Mouse (Mus musculus) hematopoietic multipotent progenitor cell, adult 10-12 weeks (in vitro differentiated cells): Measurements from ENCODE around the gene Gm17268. TPM values are rescaled to one million over a fixed set of nuclear protein-coding genes. Genes with fewer than 3 reads are reported as not detected.

Experiments
- polyA plus RNA-seq: library from polyadenylated mRNA; stranded (reverse); fragments of >175 nt; gene quantifications from 2 replicates; pipeline ENCODE4 v1.2.3, GENCODE M21; 2012; ENCODE audit warnings: low replicate concordance

The Gm17268 gene
- polyA plus RNA-seq, result not detected in 2 replicates

DNA sequence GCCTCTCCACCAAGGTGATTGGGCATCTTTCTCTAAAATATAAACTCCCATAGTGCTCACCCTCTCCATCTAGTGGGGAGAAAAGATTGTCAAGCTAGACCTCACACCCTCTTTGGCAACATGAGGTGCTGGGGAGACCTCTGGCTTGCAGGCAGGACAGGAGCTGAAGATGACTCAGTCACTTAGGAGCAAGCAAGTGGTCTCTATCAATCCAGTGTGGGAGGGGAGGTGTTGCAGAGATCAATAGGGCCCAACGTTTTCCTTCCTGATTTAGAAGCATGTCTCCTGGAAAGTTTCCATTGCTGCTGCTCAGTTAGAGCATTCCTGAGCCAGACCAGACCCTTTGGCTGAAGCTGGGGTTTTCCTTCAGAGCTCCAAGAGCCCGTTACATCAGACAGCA lies at the start of gene Gm17268:
TSS of gene Gm17268 (minus strand) at position 28 of the 400 bp plus-strand sequence.

DNA sequence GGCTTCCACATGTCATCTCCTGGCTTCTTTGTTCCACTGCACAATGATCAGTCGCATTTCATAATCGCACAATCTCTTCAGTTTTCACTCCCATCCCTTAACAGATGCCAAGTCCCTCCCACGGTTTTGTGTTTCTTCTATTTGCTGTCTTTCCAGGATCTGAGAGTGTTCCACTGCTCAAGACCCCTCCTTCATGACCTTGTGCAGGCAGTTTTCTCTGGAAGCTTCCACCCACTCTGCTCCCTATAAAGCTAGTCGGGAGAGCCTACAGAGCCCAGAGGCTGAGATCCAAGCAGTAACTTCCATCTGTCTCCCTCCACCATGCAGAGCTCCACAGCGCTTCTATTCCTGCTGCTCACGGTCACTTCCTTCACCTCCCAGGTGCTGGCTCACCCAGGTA lies 19.3 kb upstream of the Gm17268 start, which contains the start of gene Ccl11:
TSS of gene Ccl11 (plus strand) at position 178 of the 400 bp plus-strand sequence.

DNA sequence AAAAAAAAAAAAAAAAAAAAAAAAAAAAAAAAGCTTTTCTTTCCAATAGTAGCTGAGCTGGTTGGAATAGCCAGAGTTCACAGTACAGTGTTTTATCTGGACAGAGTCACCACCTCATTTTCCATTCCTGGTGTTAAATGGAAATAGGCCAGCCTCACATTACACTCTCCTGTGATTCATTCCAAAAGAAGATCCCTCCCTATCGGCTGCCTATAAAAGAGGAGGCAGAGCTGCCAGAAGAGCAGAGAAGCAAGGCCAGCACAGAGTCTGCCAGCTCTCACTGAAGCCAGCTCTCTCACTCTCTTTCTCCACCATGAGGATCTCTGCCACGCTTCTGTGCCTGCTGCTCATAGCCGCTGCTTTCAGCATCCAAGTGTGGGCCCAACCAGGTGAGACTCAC lies 7.1 kb upstream of the Gm17268 start, which contains the start of gene Ccl7:
TSS of gene Ccl7 (plus strand) at position 242 of the 400 bp plus-strand sequence.

DNA sequence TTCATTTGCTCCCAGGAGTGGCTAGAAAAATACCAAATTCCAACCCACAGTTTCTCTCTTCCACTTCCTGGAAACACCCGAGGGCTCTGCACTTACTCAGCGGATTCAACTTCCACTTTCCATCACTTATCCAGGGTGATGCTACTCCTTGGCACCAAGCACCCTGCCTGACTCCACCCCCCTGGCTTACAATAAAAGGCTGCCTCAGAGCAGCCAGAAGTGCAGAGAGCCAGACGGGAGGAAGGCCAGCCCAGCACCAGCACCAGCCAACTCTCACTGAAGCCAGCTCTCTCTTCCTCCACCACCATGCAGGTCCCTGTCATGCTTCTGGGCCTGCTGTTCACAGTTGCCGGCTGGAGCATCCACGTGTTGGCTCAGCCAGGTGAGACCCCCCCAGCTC lies 3.0 kb downstream of the Gm17268 start, which contains the start of gene Ccl2:
TSS of gene Ccl2 (plus strand) at position 216 of the 400 bp plus-strand sequence.

Other genes starting within 250 kb of the Gm17268 start
- not detected in 2 replicates for gene 5530401A14Rik, start 177.9 kb downstream of the Gm17268 start, polyA plus RNA-seq
- gene Asic2, start 70.1 kb downstream of the Gm17268 start, polyA plus RNA-seq, result not detected in 2 replicates
- 0.29 and 0.40 TPM in 2 replicates for gene Ccl2, start 3.0 kb downstream of the Gm17268 start, polyA plus RNA-seq
- gene Ccl7, start 7.2 kb upstream of the Gm17268 start, polyA plus RNA-seq, result not detected in 2 replicates
- gene Ccl11, start 19.3 kb upstream of the Gm17268 start, polyA plus RNA-seq, result not detected in 2 replicates
- not detected in 2 replicates for gene Ccl12, start 63.3 kb upstream of the Gm17268 start, polyA plus RNA-seq
- gene Ccl8, start 76.6 kb upstream of the Gm17268 start, polyA plus RNA-seq, result not detected in 2 replicates